Mouse (Mus musculus) midbrain, embryonic 13.5 days (tissue): ENCODE measurements around the gene Eif3j1. TPM values are rescaled to one million over a fixed set of nuclear protein-coding genes. Genes with fewer than 3 reads are reported as not detected.
"Not testable (repeated sequence)": the region's sequence is repeated elsewhere in the genome, so short reads cannot be mapped to it uniquely, and the experiment has no call there.

Experiments used
- ATAC-seq: fragments of 200-750 bp; cut with Nextera tagmentation; 2 replicates; pipeline ENCODE4 v1.8.0; 2017; ENCODE audit warnings: mild to moderate bottlenecking, moderate TSS enrichment, moderate library complexity
- H3K27ac ChIP-seq: fragments of 300-500 bp; sonication (generic); 2 replicates; pipeline ENCODE4 v1.5.1; 2015; ENCODE audit warnings: inconsistent platforms, mild to moderate bottlenecking, moderate library complexity
- H3K27me3 ChIP-seq: fragments of 300-500 bp; sonication (generic); 2 replicates; pipeline ENCODE4 v1.6.1; 2015; ENCODE audit warnings: mild to moderate bottlenecking, inconsistent platforms
- H3K36me3 ChIP-seq: fragments of 300-500 bp; sonication (generic); 2 replicates; pipeline ENCODE4 v1.6.1; 2015; ENCODE audit warnings: mild to moderate bottlenecking, inconsistent platforms
- H3K4me1 ChIP-seq: fragments of 300-500 bp; sonication (generic); replicated peaks from 2 replicates; pipeline ENCODE4 v1.6.1; 2015; ENCODE audit warnings: inconsistent platforms
- H3K4me2 ChIP-seq: fragments of 300-500 bp; sonication (generic); replicated peaks from 2 replicates; pipeline ENCODE4 v1.6.1; 2015; ENCODE audit warnings: moderate library complexity, mild to moderate bottlenecking, inconsistent platforms
- H3K4me3 ChIP-seq: fragments of 300-500 bp; sonication (generic); replicated peaks from 2 replicates; pipeline ENCODE4 v1.5.1; 2015; ENCODE audit warnings: mild to moderate bottlenecking, inconsistent platforms
- H3K9ac ChIP-seq: fragments of 300-500 bp; sonication (generic); replicated peaks from 2 replicates; pipeline ENCODE4 v1.6.1; 2015; ENCODE audit warnings: mild to moderate bottlenecking, inconsistent platforms
- H3K9me3 ChIP-seq: fragments of 300-500 bp; sonication (generic); 2 replicates; pipeline ENCODE4 v1.6.1; 2016; ENCODE audit warnings: mild to moderate bottlenecking, inconsistent platforms
- WGBS: fragments of 180-500 bp; shearing (Covaris S2); methylation state at CpG from one replicate; pipeline ENCODE4 v1.1.7; 2015; 5-methylcytosine and 5-hydroxymethylcytosine counted together
- polyA plus RNA-seq: library from polyadenylated mRNA; unstranded; fragments of >200 nt; fragmentation: Nextera tagmentation; extraction: Ambion mirVana; gene quantifications from 2 replicates; pipeline ENCODE4 v1.2.1, GENCODE M21; 2015

The Eif3j1 gene
- polyA plus RNA-seq: 10.2 and 11.4 TPM in 2 replicates

DNA sequence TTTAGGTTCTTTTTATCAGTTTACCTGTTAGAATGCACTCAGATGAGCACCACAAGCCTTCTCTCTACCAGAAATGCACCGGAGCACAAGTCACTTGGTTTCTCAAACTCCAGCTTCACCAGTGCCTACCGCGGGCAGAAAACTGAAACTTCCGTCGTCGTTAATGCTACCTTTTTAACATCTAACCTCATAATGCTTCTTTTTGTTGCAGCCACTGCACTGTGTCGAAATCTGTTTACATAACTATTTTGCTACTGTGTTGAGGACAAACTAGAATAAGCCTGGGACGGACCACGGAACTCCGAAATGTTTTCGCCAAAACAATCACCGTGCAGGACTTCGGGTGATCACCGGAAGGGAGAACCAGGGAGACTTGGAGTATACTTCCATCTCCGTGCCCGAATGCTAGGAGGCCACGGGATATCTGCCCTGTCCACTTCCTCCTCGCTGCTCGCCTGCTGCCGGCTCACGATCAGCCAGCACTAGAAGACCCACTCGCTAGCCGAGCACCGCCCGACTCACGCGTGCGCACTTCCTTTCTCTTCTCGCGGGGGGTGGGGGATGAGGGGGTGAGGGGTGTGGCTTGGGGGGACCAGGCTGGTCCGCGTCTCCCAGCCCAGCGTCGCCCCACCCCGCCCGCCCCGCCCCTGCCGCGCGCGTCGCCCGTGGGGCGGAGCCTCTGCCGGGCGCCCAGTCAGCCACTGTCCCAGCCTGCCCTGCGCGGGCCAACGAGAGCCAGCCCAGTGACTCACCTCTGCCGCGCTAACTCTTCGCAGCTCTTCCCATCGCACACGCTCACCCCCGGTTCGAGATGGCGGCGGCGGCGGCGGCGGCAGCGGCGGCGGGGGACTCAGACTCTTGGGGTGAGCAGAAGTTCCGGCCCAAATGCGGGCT is at the start of gene Eif3j1:
Gene Eif3j1 (plus strand): TSS at position 685 of the 894 bp plus-strand sequence.
- ATAC-seq: peak; percentile 100

DNA sequence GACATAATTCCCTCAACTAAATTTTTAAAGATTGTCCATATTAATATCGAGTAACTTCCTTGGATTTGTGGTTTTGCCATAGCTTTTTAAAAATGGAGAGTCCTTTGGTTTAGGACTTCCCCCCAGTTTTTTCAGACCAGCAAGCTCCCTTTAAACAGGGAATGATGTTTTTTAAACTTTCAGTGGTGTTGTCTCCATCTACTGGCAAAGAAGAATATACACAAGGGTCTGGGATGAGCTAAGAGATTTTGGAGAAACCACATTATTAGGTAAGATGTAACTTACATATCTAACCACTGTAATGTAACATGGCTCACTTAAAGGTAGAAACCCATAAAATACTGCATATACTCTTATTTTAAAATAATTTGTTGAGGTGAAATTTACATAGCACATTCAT is 32.6 kb upstream of the Eif3j1 start:
- no peak for ATAC-seq

More for the DNA sequence above, at the start of gene Eif3j1:
- H3K36me3 ChIP-seq: peaks cover under 1% of the 10 kb centered on the region
- peak within 1 kb of the TSS; percentile 92 for H3K9ac ChIP-seq
- H3K27ac ChIP-seq: peak within 1 kb of the TSS; percentile 84
- H3K27me3 ChIP-seq: no peaks in the 10 kb centered on the region
- WGBS: under 1% methylated on average over 35 of the region's 67 CpGs
- H3K4me2 ChIP-seq: peak within 1 kb of the TSS; percentile 84
- peaks cover 17% of the 10 kb centered on the region for H3K4me1 ChIP-seq
- H3K9me3 ChIP-seq: no peaks in the 10 kb centered on the region
- H3K4me3 ChIP-seq: peak within 1 kb of the TSS; percentile 92

DNA sequence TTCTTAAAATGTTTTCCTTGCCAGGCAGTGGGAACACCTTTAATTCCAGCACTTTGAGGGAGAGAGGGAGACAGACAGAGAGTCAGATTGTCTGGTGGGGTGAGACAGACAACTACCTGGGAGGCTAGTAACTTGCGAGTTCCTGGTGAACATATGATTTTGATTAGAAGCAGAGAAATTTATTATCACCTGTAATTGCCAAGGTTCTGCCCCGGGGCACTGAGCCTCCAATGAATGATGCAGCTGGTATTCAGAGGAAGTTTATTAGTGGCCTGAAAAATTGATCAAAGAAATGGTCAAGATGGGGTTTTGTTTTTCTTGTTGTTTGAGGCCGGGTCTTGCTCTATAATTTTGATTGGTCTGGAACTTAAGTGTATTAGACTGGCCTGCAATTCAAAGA is 19.5 kb upstream of the Eif3j1 start:
- Histone ChIP-seq H3K36me3 (peaks cover 32% of the 10 kb centered on the region), H3K4me2 (no peak overlapping the region), H3K9me3 (no peaks in the 10 kb centered on the region), H3K4me3 (no peak overlapping the region), H3K4me1 (no peaks in the 10 kb centered on the region), H3K27me3 (no peaks in the 10 kb centered on the region), H3K9ac (no peak overlapping the region), H3K27ac (no peak overlapping the region)
- no peak for ATAC-seq
- 96% methylated on average over 3 of the region's 3 CpGs for WGBS

More for the DNA sequence above, 32.6 kb upstream of the Eif3j1 start:
- Histone ChIP-seq H3K9ac (no peak overlapping the region), H3K27me3 (no peaks in the 10 kb centered on the region), H3K9me3 (no peaks in the 10 kb centered on the region), H3K4me1 (no peaks in the 10 kb centered on the region), H3K36me3 (peaks cover 32% of the 10 kb centered on the region), H3K27ac (no peak overlapping the region), H3K4me3 (no peak overlapping the region), H3K4me2 (no peak overlapping the region)
- WGBS: 87% methylated on average over 1 of the region's 1 CpGs

DNA sequence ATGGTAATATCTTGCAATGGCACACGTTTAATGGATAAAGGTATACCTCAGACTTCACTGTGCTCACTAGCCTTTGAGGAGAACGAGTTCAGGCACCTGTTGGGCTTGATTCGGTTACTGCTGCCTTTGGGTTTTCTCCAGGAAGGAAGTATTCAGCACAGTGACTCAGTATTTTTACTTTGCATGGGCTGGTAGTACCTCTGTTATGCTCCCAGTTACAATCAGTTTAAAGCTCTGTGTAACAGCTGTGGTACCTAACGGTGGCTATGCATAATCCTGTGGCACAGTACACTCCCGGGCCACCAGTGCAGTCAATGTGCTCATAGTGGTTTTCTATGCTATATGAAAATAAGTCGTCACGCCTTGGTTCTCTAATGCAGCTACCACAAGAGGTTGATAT is 16.9 kb upstream of the Eif3j1 start:
- WGBS: 88% methylated on average over 7 of the region's 7 CpGs
- no peaks in the 10 kb centered on the region for H3K4me1 ChIP-seq
- no peaks in the 10 kb centered on the region for H3K27me3 ChIP-seq
- H3K27ac ChIP-seq: no peak overlapping the region
- no peak overlapping the region for H3K9ac ChIP-seq
- H3K4me2 ChIP-seq: no peak overlapping the region
- H3K4me3 ChIP-seq: no peak overlapping the region
- no peak for ATAC-seq
- H3K36me3 ChIP-seq: peaks cover 23% of the 10 kb centered on the region
- H3K9me3 ChIP-seq: no peaks in the 10 kb centered on the region

DNA sequence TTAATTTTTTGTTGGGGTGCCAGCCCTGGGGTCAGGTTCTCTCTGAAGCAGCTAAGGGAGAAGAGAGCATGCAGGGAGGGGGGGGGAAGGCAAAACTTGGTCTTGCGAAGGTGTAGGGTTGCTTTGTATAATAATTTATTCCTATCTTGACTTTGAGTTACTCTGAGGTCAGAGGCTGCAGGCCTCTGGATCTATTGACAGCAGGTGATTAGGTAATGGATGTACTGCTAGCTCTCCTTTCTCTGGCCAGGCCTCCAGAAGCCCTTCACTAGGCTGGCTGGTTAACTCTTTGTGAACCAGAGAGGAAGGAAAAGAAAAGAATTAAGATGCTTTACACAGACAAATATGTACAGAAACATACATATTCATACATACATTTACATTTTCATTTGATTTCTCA is 9.6 kb upstream of the Eif3j1 start:
- 0 out of 2 replicates have a peak, but pooled peaks cover 3% of the 10 kb centered on the region for H3K36me3 ChIP-seq

DNA sequence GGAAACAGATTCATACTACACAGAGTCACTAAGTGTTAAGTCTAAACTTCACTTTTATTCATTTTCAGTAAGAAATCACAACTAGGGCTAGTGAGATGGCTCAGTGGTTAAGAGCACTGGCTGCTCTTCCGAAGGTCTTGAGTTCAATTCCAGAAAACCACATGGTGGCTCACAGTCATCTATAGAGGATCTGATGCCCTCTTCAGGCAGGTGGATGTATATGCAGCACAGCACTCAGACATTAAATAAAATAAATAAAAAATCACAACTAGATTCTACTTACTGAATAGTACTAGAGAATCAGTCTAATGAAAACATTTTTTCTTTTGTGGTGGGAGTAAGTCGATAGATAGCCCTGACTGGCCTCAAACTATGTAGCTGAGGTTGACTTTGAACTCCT is 6.1 kb upstream of the Eif3j1 start:
- Histone ChIP-seq H3K9ac (no peak overlapping the region), H3K36me3 (no peaks in the 10 kb centered on the region), H3K4me3 (no peak overlapping the region), H3K4me1 (no peaks in the 10 kb centered on the region), H3K9me3 (no peaks in the 10 kb centered on the region), H3K27ac (no peak overlapping the region), H3K27me3 (no peaks in the 10 kb centered on the region), H3K4me2 (no peak overlapping the region)
- ATAC-seq: no peak
- 79% methylated on average over 2 of the region's 2 CpGs for WGBS

More for the DNA sequence above, 9.6 kb upstream of the Eif3j1 start:
- Histone ChIP-seq H3K27me3 (no peaks in the 10 kb centered on the region), H3K4me3 (no peak overlapping the region), H3K4me2 (no peak overlapping the region), H3K9me3 (no peaks in the 10 kb centered on the region), H3K4me1 (no peaks in the 10 kb centered on the region), H3K27ac (no peak overlapping the region), H3K9ac (no peak overlapping the region)
- ATAC-seq: no peak
- 81% methylated on average over 1 of the region's 1 CpGs for WGBS

DNA sequence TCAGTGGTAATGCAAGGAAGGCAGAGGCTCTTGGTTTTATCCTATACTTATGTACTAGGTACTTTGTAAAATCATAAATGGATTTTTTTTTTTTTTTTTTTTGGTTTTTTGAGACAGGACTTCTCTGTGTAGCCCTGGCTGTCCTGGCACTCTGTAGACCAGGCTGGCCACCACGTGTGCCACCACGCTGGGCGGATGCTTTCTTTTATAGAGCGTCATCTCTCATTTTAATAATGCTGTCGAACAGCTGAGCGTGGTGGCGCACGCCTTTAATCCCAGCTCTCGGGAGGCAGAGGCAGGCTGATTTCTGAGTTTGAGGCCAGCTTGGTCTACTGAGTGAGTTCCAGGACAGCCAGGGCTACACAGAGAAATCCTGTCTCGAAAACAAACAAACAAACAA is 1.3 kb upstream of the Eif3j1 start:
- peaks cover 17% of the 10 kb centered on the region for H3K4me1 ChIP-seq
- not testable (repeated sequence) for H3K9me3 ChIP-seq, H3K9ac ChIP-seq, H3K27ac ChIP-seq, H3K4me2 ChIP-seq, H3K27me3 ChIP-seq, H3K36me3 ChIP-seq, H3K4me3 ChIP-seq, ATAC-seq
- 93% methylated on average over 10 of the region's 10 CpGs for WGBS

DNA sequence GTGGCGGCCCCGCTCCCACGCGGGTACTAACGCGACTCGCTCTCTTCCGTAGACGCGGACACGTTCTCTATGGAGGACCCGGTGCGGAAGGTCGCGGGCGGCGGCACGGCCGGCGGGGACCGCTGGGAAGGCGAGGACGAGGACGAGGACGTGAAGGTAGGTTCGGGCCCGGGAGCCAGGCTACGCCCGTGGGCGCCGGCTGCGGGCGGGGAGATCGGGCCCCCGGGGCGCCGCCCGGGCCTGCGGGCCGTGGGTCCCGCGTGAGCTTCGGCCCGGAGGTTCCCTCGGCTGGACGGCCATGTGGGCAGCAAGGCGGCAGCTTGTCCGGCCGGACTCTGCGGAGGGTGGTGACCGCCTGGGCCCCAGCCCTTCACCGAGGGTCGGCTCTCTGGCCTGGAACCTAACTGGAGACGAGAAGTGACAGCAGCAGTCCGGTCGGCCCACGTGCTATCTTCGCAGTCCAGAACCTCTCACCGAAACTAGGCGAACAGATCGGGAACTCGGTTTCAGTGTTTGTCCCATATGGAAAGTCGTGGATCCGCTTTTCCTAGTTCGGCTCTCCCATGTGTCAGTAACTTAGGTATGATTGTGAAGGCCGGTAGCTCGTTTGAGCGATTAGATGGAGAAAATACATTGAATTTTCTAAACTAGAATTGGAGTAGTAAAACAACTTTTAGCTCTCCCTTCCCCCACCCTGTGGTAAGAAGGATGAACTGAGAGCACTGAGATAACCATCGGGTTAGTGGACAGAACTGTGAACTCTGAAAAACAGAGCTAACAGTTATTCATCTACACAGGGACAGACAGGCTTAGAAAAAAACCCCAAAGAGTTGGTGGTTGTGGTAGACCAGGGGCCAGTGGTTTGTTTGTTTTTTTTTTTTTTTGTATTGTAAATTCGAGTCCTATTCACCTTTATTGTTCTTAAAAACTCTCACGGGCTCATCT is 682 bp downstream of the Eif3j1 start:
- peak overlapping the region; percentile 84 for H3K4me2 ChIP-seq
- H3K27me3 ChIP-seq: no peaks in the 10 kb centered on the region
- peak overlapping the region; percentile 84 for H3K27ac ChIP-seq
- 2% methylated on average over 60 of the region's 71 CpGs for WGBS
- peak overlapping the region; percentile 92 for H3K9ac ChIP-seq
- no peaks in the 10 kb centered on the region for H3K9me3 ChIP-seq
- no peak; the same call in none of the 2 replicates for ATAC-seq
- peaks cover 17% of the 10 kb centered on the region for H3K4me1 ChIP-seq
- peak overlapping the region; percentile 92 for H3K4me3 ChIP-seq
- H3K36me3 ChIP-seq: peaks cover 5% of the 10 kb centered on the region

DNA sequence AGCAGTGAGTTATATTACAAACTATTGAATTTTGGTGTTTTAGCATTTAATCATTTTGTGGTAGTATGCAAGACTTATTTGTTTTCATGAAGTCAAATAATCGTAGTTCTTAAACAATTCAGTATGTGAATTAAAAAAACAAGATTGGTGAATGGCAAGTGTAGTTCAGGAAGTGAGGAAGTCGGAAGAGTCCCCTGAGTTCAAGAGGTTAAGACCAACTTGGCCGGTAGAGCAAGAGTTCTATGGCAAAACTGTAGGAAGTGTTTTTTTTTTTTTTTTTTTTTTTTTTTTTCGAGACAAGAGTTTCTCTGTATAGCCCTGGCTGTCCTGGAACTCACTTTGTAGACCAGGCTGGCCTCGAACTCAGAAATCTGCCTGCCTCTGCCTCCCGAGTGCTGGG is 3.6 kb downstream of the Eif3j1 start:
- H3K36me3 ChIP-seq: peaks cover 5% of the 10 kb centered on the region
- H3K4me3 ChIP-seq: no peak overlapping the region
- ATAC-seq: no peak
- WGBS: 88% methylated on average over 6 of the region's 6 CpGs
- H3K9me3 ChIP-seq: no peaks in the 10 kb centered on the region
- no peak overlapping the region for H3K9ac ChIP-seq
- peaks cover 17% of the 10 kb centered on the region for H3K4me1 ChIP-seq
- no peaks in the 10 kb centered on the region for H3K27me3 ChIP-seq
- no peak overlapping the region for H3K27ac ChIP-seq
- H3K4me2 ChIP-seq: no peak overlapping the region

DNA sequence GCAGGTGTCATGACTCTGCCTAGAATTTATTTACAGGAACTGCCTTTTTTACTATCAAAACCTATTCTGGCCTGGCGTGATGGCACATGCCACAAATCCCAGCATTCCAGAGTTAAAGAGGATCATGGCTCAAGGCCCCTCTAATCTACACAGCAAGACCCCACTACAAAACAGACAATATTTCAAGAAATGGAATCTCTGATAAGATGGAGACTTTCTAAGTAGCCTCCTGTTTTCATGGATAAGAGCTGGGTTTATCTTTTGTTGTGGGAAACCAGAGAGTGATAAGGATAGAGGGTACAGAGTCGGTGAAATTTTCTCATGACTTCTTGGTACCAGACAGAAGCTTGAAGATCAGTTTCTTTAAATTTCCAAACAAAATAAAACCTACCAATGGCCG is 7.7 kb downstream of the Eif3j1 start:
- no peak overlapping the region for H3K27ac ChIP-seq
- H3K27me3 ChIP-seq: no peaks in the 10 kb centered on the region
- peaks cover 10% of the 10 kb centered on the region for H3K36me3 ChIP-seq
- no peaks in the 10 kb centered on the region for H3K9me3 ChIP-seq
- ATAC-seq: no peak
- no peak overlapping the region for H3K4me2 ChIP-seq
- H3K9ac ChIP-seq: no peak overlapping the region
- WGBS: 94% methylated on average over 3 of the region's 3 CpGs
- no peaks in the 10 kb centered on the region for H3K4me1 ChIP-seq
- no peak overlapping the region for H3K4me3 ChIP-seq

DNA sequence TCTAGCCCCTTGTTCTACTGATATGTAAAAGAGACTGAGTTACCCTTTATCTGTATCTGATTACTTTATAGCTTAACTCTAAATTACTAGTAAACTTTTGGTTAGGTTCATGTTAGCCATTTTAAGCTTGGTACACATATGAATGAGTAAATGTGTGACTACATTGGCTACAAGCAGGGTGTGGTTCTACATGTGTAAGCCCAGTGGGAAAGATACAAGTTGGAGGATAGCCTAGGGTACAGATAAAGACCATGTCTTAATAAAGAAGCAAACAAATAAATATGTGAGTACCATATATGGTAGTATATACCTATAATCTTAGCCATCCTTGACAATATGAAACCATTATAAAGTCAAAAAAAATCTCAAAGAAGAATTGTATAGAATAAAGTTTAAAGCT is 15.6 kb downstream of the Eif3j1 start:
- Histone ChIP-seq H3K9ac (no peak overlapping the region), H3K27me3 (no peaks in the 10 kb centered on the region), H3K4me2 (no peak overlapping the region), H3K4me3 (no peak overlapping the region), H3K4me1 (no peaks in the 10 kb centered on the region), H3K9me3 (no peaks in the 10 kb centered on the region), H3K27ac (no peak overlapping the region), H3K36me3 (peaks cover 22% of the 10 kb centered on the region)
- ATAC-seq: no peak
